Mouse (Mus musculus): ENCODE data around the gene Olfr625-ps1. TPM values are rescaled to one million over a fixed set of nuclear protein-coding genes. Genes with fewer than 3 reads are reported as not detected.
"Not testable (repeated sequence)": the region's sequence is repeated elsewhere in the genome, so short reads cannot be mapped to it uniquely, and the experiment has no call there.

Gene Olfr625-ps1
- total and polyA plus RNA-seq, 2 experiments from 2014 or later, result not detected

DNA sequence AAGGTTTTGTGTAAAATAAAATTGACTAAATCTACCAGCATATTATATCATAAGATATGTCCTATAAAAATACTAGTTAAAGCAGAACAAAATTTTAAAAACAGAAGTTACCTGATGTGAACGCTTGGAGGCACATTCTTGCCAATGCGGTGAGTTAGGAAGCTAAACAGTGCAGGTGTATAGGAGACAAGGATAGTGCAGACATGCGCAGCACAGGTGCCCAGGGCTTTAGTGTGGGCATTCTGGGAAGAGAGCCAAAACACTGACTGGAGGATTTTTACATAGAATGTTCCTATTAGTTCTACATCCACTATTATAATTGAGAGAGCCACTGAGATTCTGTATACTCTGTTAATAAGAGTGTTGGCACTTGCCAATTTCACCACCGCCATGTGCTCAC, 16.9 kb downstream of the Olfr625-ps1 start:
- no peaks in the 10 kb centered on the region for H3K4me1 ChIP-seq (ENCODE audit: insufficient read depth, low read length)
- H3K9ac ChIP-seq (replicated peaks; ENCODE audit: low read length, poor library complexity, severe bottlenecking), result no peak overlapping the region
- H3K36me3 ChIP-seq (ENCODE audit: insufficient read depth, low read length), result no peaks in the 10 kb centered on the region
- TF ChIP-seq CTCF (IDR thresholded peaks at IDR 0.05), result no peak
- no peak overlapping the region for H3K4me2 ChIP-seq (ENCODE audit: low read depth, low read length, poor library complexity, severe bottlenecking)
- WGBS, result 82% methylated on average over 4 of the region's 4 CpGs
- no peak overlapping the region for H3K27ac ChIP-seq (ENCODE audit: low read depth, low read length)
- H3K4me3 ChIP-seq (ENCODE audit: low read depth, low read length), result no peak overlapping the region
- no peaks in the 10 kb centered on the region for H3K9me3 ChIP-seq (ENCODE audit: low read length)
- H3K27me3 ChIP-seq (ENCODE audit: insufficient read depth, low read length), result no peaks in the 10 kb centered on the region
- ATAC-seq (ENCODE audit: low FRiP score) (0 out of 2 replicates have a peak, but pooled peaks have one; percentile 54), DNase-seq (ENCODE audit: low spot score) (peak; percentile 40)

DNA sequence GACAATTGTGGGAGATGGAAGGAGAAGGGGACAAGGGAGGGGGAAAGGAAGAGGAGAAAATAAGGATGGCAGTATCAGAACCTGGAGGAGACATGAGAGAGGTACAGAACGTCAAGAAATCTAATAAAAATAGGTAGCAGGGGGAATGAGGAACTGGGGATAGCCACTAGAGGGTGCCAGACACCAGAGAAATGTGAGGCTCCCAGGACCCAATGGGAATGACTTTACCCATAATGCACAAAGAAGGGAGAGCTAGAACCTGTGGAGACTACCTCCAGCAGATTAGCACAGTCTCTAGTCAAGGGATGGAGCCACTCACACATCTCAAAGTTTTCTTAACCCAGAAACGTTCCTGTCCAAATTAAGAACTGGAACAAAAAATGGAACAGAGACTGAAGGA, 29.5 kb downstream of the Olfr625-ps1 start:
- no peaks in the 10 kb centered on the region for H3K27me3 ChIP-seq (ENCODE audit: insufficient read depth, low read length)
- H3K9me3 ChIP-seq (ENCODE audit: low read length), result no peaks in the 10 kb centered on the region
- DNase-seq (ENCODE audit: low spot score) (no peak), ATAC-seq (ENCODE audit: low FRiP score) (no peak)
- peak; percentile 24 for TF ChIP-seq CTCF (IDR thresholded peaks at IDR 0.05)
- H3K27ac ChIP-seq (ENCODE audit: low read depth, low read length), result no peak overlapping the region
- no peak overlapping the region for H3K9ac ChIP-seq (replicated peaks; ENCODE audit: low read length, poor library complexity, severe bottlenecking)
- H3K4me2 ChIP-seq (ENCODE audit: low read depth, low read length, poor library complexity, severe bottlenecking), result no peak overlapping the region
- H3K36me3 ChIP-seq (ENCODE audit: insufficient read depth, low read length), result no peaks in the 10 kb centered on the region
- 38% methylated on average over 2 of the region's 2 CpGs for WGBS
- H3K4me3 ChIP-seq (ENCODE audit: low read depth, low read length), result no peak overlapping the region
- H3K4me1 ChIP-seq (ENCODE audit: insufficient read depth, low read length), result no peaks in the 10 kb centered on the region

DNA sequence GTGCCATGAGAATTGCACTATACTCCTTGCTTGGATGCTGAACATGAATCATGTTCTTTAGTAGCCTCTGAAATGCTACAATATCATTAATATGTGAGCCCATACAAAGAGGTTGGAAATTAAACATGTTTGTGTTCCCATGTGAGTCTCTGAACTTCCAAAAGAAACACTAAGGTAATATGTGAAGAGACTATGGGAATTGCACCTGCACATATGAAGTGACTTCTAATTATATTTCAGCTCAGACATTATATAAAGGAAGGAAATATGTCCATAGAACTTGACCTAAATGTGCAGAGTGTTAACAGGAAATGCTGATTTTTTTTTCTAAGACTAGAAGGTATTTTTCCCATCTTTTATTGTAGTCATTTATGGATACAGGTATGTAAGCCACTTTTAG, 31.9 kb downstream of the Olfr625-ps1 start, which contains the start of gene Olfr243:
Olfr243 (plus strand) TSS at position 301 of the 400 bp plus-strand sequence.
- DNase-seq (ENCODE audit: low spot score) (no peak), ATAC-seq (ENCODE audit: low FRiP score) (no peak)
- Histone ChIP-seq H3K9me3 (ENCODE audit: low read length) (no peaks in the 10 kb centered on the region), H3K9ac (replicated peaks; ENCODE audit: low read length, poor library complexity, severe bottlenecking) (no peak within 1 kb of the TSS), H3K4me1 (ENCODE audit: insufficient read depth, low read length) (no peaks in the 10 kb centered on the region), H3K27ac (ENCODE audit: low read depth, low read length) (no peak within 1 kb of the TSS), H3K4me3 (ENCODE audit: low read depth, low read length) (no peak within 1 kb of the TSS), H3K36me3 (ENCODE audit: insufficient read depth, low read length) (no peaks in the 10 kb centered on the region), H3K4me2 (ENCODE audit: low read depth, low read length, poor library complexity, severe bottlenecking) (no peak within 1 kb of the TSS), H3K27me3 (ENCODE audit: insufficient read depth, low read length) (no peaks in the 10 kb centered on the region)
- TF ChIP-seq CTCF (IDR thresholded peaks at IDR 0.05), result no peak

DNA sequence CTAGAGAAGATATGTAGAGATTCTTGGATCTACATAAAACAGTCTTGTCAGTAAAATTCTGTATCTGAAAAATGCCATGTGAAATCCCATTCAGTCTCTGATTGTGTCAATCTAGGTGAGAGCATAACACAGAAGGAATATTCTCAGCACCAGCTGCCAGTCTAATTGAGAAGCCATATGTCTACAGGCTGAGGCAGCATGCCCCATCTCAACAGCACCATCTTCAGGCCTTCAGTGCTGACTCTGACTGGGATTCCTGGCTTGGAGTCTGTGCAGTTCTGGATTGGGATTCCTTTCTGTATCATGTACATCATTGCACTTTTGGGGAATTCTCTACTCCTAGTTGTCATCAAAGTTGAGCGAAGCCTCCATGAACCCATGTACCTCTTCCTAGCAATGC, 33.9 kb downstream of the Olfr625-ps1 start:
- H3K4me1 ChIP-seq (ENCODE audit: insufficient read depth, low read length); H3K4me3 ChIP-seq (ENCODE audit: low read depth, low read length); DNase-seq (ENCODE audit: low spot score); H3K27me3 ChIP-seq (ENCODE audit: insufficient read depth, low read length); H3K36me3 ChIP-seq (ENCODE audit: insufficient read depth, low read length); H3K4me2 ChIP-seq (ENCODE audit: low read depth, low read length, poor library complexity, severe bottlenecking); H3K9ac ChIP-seq (replicated peaks; ENCODE audit: low read length, poor library complexity, severe bottlenecking); H3K27ac ChIP-seq (ENCODE audit: low read depth, low read length); H3K9me3 ChIP-seq (ENCODE audit: low read length); ATAC-seq (ENCODE audit: low FRiP score): not testable (repeated sequence)
- WGBS, result 90% methylated on average over 1 of the region's 1 CpGs

DNA sequence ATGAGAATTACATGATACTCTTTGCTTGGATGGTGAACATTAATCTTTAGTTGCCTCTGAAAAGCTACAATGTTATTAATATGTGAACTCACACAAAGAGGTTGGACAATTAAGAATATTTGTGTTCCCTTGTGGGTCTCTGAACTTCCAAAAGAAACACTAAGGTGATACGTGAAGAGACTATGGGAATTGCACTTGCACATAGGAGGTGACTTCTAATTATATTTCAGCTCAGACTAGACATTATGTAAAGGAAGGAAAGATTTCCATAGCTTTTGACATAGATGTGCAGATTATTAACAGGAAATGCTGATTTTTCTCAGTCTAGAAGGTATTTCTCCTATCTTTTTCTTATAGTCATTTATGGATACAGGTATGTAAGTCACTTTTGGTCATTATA, 47.6 kb downstream of the Olfr625-ps1 start, which contains the start of gene Olfr628:
Olfr628 (plus strand) TSS at position 301 of the 400 bp plus-strand sequence.
- H3K9me3 ChIP-seq (ENCODE audit: low read length), result no peaks in the 10 kb centered on the region

More for the DNA sequence above, 47.6 kb downstream of the Olfr625-ps1 start, which contains the start of gene Olfr628:
- Histone ChIP-seq H3K4me1 (ENCODE audit: insufficient read depth, low read length) (no peaks in the 10 kb centered on the region), H3K4me3 (ENCODE audit: low read depth, low read length) (no peak within 1 kb of the TSS), H3K4me2 (ENCODE audit: low read depth, low read length, poor library complexity, severe bottlenecking) (no peak within 1 kb of the TSS), H3K27ac (ENCODE audit: low read depth, low read length) (no peak within 1 kb of the TSS), H3K36me3 (ENCODE audit: insufficient read depth, low read length) (no peaks in the 10 kb centered on the region), H3K27me3 (ENCODE audit: insufficient read depth, low read length) (no peaks in the 10 kb centered on the region), H3K9ac (replicated peaks; ENCODE audit: low read length, poor library complexity, severe bottlenecking) (no peak within 1 kb of the TSS)
- no peak for ATAC-seq (ENCODE audit: low FRiP score)
- no peak for DNase-seq (ENCODE audit: low spot score)
- TF ChIP-seq CTCF (IDR thresholded peaks at IDR 0.05), result no peak
- 87% methylated on average over 1 of the region's 1 CpGs for WGBS

Other genes starting within 250 kb of the Olfr625-ps1 start
Only the 30 nearest of the 34 such genes appear.
- gene Olfr607, start 218.6 kb upstream of the Olfr625-ps1 start, total RNA-seq (2014; rRNA removed), result not detected in 2 replicates
- gene Olfr607, start 218.6 kb upstream of the Olfr625-ps1 start, polyA plus RNA-seq (2015; fragmentation: Nextera tagmentation; extraction: Ambion mirVana), result not detected in 2 replicates
- gene Olfr608, start 212.8 kb upstream of the Olfr625-ps1 start, total RNA-seq (2014; rRNA removed), result not detected in 2 replicates
- not detected in 2 replicates for gene Olfr608, start 212.8 kb upstream of the Olfr625-ps1 start, polyA plus RNA-seq (2015; fragmentation: Nextera tagmentation; extraction: Ambion mirVana)
- gene Olfr609, start 184.7 kb upstream of the Olfr625-ps1 start, total RNA-seq (2014; rRNA removed), result not detected in 2 replicates
- gene Olfr609, start 184.7 kb upstream of the Olfr625-ps1 start, polyA plus RNA-seq (2015; fragmentation: Nextera tagmentation; extraction: Ambion mirVana), result not detected in 2 replicates
- gene Olfr610, start 170.6 kb upstream of the Olfr625-ps1 start, total RNA-seq (2014; rRNA removed), result not detected in 2 replicates
- gene Olfr610, start 170.6 kb upstream of the Olfr625-ps1 start, polyA plus RNA-seq (2015; fragmentation: Nextera tagmentation; extraction: Ambion mirVana), result not detected in 2 replicates
- not detected in 2 replicates for gene Olfr611, start 161.9 kb upstream of the Olfr625-ps1 start, total RNA-seq (2014; rRNA removed)
- gene Olfr611, start 161.9 kb upstream of the Olfr625-ps1 start, polyA plus RNA-seq (2015; fragmentation: Nextera tagmentation; extraction: Ambion mirVana), result not detected in 2 replicates
- gene Olfr612, start 140.0 kb upstream of the Olfr625-ps1 start, total RNA-seq (2014; rRNA removed), result not detected in 2 replicates
- gene Olfr612, start 140.0 kb upstream of the Olfr625-ps1 start, polyA plus RNA-seq (2015; fragmentation: Nextera tagmentation; extraction: Ambion mirVana), result not detected in 2 replicates
- not detected in 2 replicates for gene Olfr613, start 134.6 kb upstream of the Olfr625-ps1 start, total RNA-seq (2014; rRNA removed)
- gene Olfr613, start 134.6 kb upstream of the Olfr625-ps1 start, polyA plus RNA-seq (2015; fragmentation: Nextera tagmentation; extraction: Ambion mirVana), result not detected in 2 replicates
- not detected in 2 replicates for gene Olfr615, start 126.6 kb upstream of the Olfr625-ps1 start, total RNA-seq (2014; rRNA removed)
- not detected in 2 replicates for gene Olfr615, start 126.6 kb upstream of the Olfr625-ps1 start, polyA plus RNA-seq (2015; fragmentation: Nextera tagmentation; extraction: Ambion mirVana)
- not detected in 2 replicates for gene Olfr616, start 113.6 kb upstream of the Olfr625-ps1 start, total RNA-seq (2014; rRNA removed)
- not detected in 2 replicates for gene Olfr616, start 113.6 kb upstream of the Olfr625-ps1 start, polyA plus RNA-seq (2015; fragmentation: Nextera tagmentation; extraction: Ambion mirVana)
- gene Olfr617, start 109.7 kb upstream of the Olfr625-ps1 start, total RNA-seq (2014; rRNA removed), result not detected in 2 replicates
- not detected in 2 replicates for gene Olfr617, start 109.7 kb upstream of the Olfr625-ps1 start, polyA plus RNA-seq (2015; fragmentation: Nextera tagmentation; extraction: Ambion mirVana)
- gene Olfr618, start 92.6 kb upstream of the Olfr625-ps1 start, total RNA-seq (2014; rRNA removed), result not detected in 2 replicates
- gene Olfr618, start 92.6 kb upstream of the Olfr625-ps1 start, polyA plus RNA-seq (2015; fragmentation: Nextera tagmentation; extraction: Ambion mirVana), result not detected in 2 replicates
- gene Olfr619, start 82.1 kb upstream of the Olfr625-ps1 start, total RNA-seq (2014; rRNA removed), result not detected in 2 replicates
- not detected in 2 replicates for gene Olfr619, start 82.1 kb upstream of the Olfr625-ps1 start, polyA plus RNA-seq (2015; fragmentation: Nextera tagmentation; extraction: Ambion mirVana)
- not detected in 2 replicates for gene Olfr620, start 70.2 kb upstream of the Olfr625-ps1 start, total RNA-seq (2014; rRNA removed)
- not detected in 2 replicates for gene Olfr620, start 70.2 kb upstream of the Olfr625-ps1 start, polyA plus RNA-seq (2015; fragmentation: Nextera tagmentation; extraction: Ambion mirVana)
- gene Olfr622, start 40.0 kb upstream of the Olfr625-ps1 start, total RNA-seq (2014; rRNA removed), result not detected in 2 replicates
- not detected in 2 replicates for gene Olfr622, start 40.0 kb upstream of the Olfr625-ps1 start, polyA plus RNA-seq (2015; fragmentation: Nextera tagmentation; extraction: Ambion mirVana)
- not detected in 2 replicates for gene Olfr623, start 19.0 kb upstream of the Olfr625-ps1 start, total RNA-seq (2014; rRNA removed)
- not detected in 2 replicates for gene Olfr623, start 19.0 kb upstream of the Olfr625-ps1 start, polyA plus RNA-seq (2015; fragmentation: Nextera tagmentation; extraction: Ambion mirVana)
- gene Olfr624, start 11.5 kb upstream of the Olfr625-ps1 start, total RNA-seq (2014; rRNA removed), result not detected in 2 replicates
- gene Olfr624, start 11.5 kb upstream of the Olfr625-ps1 start, polyA plus RNA-seq (2015; fragmentation: Nextera tagmentation; extraction: Ambion mirVana), result not detected in 2 replicates
- not detected in 2 replicates for gene Olfr243, start 32.0 kb downstream of the Olfr625-ps1 start, total RNA-seq (2014; rRNA removed)
- gene Olfr243, start 32.0 kb downstream of the Olfr625-ps1 start, polyA plus RNA-seq (2015; fragmentation: Nextera tagmentation; extraction: Ambion mirVana), result not detected in 2 replicates
- not detected in 2 replicates for gene Olfr628, start 47.7 kb downstream of the Olfr625-ps1 start, total RNA-seq (2014; rRNA removed)
- gene Olfr628, start 47.7 kb downstream of the Olfr625-ps1 start, polyA plus RNA-seq (2015; fragmentation: Nextera tagmentation; extraction: Ambion mirVana), result not detected in 2 replicates
- gene Olfr629, start 62.2 kb downstream of the Olfr625-ps1 start, total RNA-seq (2014; rRNA removed), result not detected in 2 replicates
- not detected in 2 replicates for gene Olfr629, start 62.2 kb downstream of the Olfr625-ps1 start, polyA plus RNA-seq (2015; fragmentation: Nextera tagmentation; extraction: Ambion mirVana)
- not detected in 2 replicates for gene Olfr630, start 74.6 kb downstream of the Olfr625-ps1 start, total RNA-seq (2014; rRNA removed)
- not detected in 2 replicates for gene Olfr630, start 74.6 kb downstream of the Olfr625-ps1 start, polyA plus RNA-seq (2015; fragmentation: Nextera tagmentation; extraction: Ambion mirVana)
- gene Olfr69, start 88.9 kb downstream of the Olfr625-ps1 start, total RNA-seq (2014; rRNA removed), result not detected in 2 replicates
- not detected in 2 replicates for gene Olfr69, start 88.9 kb downstream of the Olfr625-ps1 start, polyA plus RNA-seq (2015; fragmentation: Nextera tagmentation; extraction: Ambion mirVana)
- not detected in 2 replicates for gene Olfr68, start 97.0 kb downstream of the Olfr625-ps1 start, total RNA-seq (2014; rRNA removed)
- gene Olfr68, start 97.0 kb downstream of the Olfr625-ps1 start, polyA plus RNA-seq (2015; fragmentation: Nextera tagmentation; extraction: Ambion mirVana), result not detected in 2 replicates
- gene Olfr67, start 109.1 kb downstream of the Olfr625-ps1 start, total RNA-seq (2014; rRNA removed), result not detected in 2 replicates
- not detected in 2 replicates for gene Olfr67, start 109.1 kb downstream of the Olfr625-ps1 start, polyA plus RNA-seq (2015; fragmentation: Nextera tagmentation; extraction: Ambion mirVana)
- 140 and 223 TPM in 2 replicates for gene Hbb-bt, start 131.3 kb downstream of the Olfr625-ps1 start, total RNA-seq (2014; rRNA removed)
- gene Hbb-bt, start 131.3 kb downstream of the Olfr625-ps1 start, polyA plus RNA-seq (2015; fragmentation: Nextera tagmentation; extraction: Ambion mirVana), result 153 and 165 TPM in 2 replicates
- gene Hbb-bs, start 145.4 kb downstream of the Olfr625-ps1 start, total RNA-seq (2014; rRNA removed), result 1,016 and 1,022 TPM in 2 replicates
- gene Hbb-bs, start 145.4 kb downstream of the Olfr625-ps1 start, polyA plus RNA-seq (2015; fragmentation: Nextera tagmentation; extraction: Ambion mirVana), result 709 and 771 TPM in 2 replicates
- gene Hbb-bh2, start 157.8 kb downstream of the Olfr625-ps1 start, total RNA-seq (2014; rRNA removed), result not detected in 2 replicates
- gene Hbb-bh2, start 157.8 kb downstream of the Olfr625-ps1 start, polyA plus RNA-seq (2015; fragmentation: Nextera tagmentation; extraction: Ambion mirVana), result not detected in 2 replicates
- not detected in 2 replicates for gene Hbb-bh1, start 160.4 kb downstream of the Olfr625-ps1 start, total RNA-seq (2014; rRNA removed)
- not detected in 2 replicates for gene Hbb-bh1, start 160.4 kb downstream of the Olfr625-ps1 start, polyA plus RNA-seq (2015; fragmentation: Nextera tagmentation; extraction: Ambion mirVana)
- gene Hbb-y, start 170.5 kb downstream of the Olfr625-ps1 start, total RNA-seq (2014; rRNA removed), result 1.0 TPM in 1 of 2 replicates, not detected in the other
- 1.1 TPM in 1 of 2 replicates, not detected in the other for gene Hbb-y, start 170.5 kb downstream of the Olfr625-ps1 start, polyA plus RNA-seq (2015; fragmentation: Nextera tagmentation; extraction: Ambion mirVana)
- gene Olfr66, start 203.5 kb downstream of the Olfr625-ps1 start, total RNA-seq (2014; rRNA removed), result not detected in 2 replicates
- not detected in 2 replicates for gene Olfr66, start 203.5 kb downstream of the Olfr625-ps1 start, polyA plus RNA-seq (2015; fragmentation: Nextera tagmentation; extraction: Ambion mirVana)
- 0.05 TPM in 1 of 2 replicates, not detected in the other for gene Olfr64, start 211.8 kb downstream of the Olfr625-ps1 start, total RNA-seq (2014; rRNA removed)
- gene Olfr64, start 211.8 kb downstream of the Olfr625-ps1 start, polyA plus RNA-seq (2015; fragmentation: Nextera tagmentation; extraction: Ambion mirVana), result not detected in 2 replicates